Mouse (Mus musculus) bone marrow macrophage, adult 2 months (primary cell): ENCODE results near the gene Akap2.

Experiments
- CTCF ChIP-seq: IDR thresholded peaks from 2 replicates; pipeline ENCODE4 v1.5.1; 2012; ENCODE audit warnings: low read depth, mild to moderate bottlenecking, low read length, moderate library complexity
- POLR2A ChIP-seq: IDR thresholded peaks from 2 replicates; pipeline ENCODE4 v1.6.1; 2012; ENCODE audit warnings: mild to moderate bottlenecking, low read depth, low read length, borderline replicate concordance

- TF ChIP-seq CTCF (no peak), POLR2A (no peak)
Measured at GRCm38 (mm10) chr4:57680186-57680585, 37.3 kb upstream of the Akap2 start.
